Mouse (Mus musculus): Measurements from ENCODE around the gene Cotl1. TPM values are rescaled to one million over a fixed set of nuclear protein-coding genes. Genes with fewer than 3 reads are reported as not detected.

The Cotl1 gene
- polyA plus RNA-seq, 1 experiment: 453 TPM

DNA sequence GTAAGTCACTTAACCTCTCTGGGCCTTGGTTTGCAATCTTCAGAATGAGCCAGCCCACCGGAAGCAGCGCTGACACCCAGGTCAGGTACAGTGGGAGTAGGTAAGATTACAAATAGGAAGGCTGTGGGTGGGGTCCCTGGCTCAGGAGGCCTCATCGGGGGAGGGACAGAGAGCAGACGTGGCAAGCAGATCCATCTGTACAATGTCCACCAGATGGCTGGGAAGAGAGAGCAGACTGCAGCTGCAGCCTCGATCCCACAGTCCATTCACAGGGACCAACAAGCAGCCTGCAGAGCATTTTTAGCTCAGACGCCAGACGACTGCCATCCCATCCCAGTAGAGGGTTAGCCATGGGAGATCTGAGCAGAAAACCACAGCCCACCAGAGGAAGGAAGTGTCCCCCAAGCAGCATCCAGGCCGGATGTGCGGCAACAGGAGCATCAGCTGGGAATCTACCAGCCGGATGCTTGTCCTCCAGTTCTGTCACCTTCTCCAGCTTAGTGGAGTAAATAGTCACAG is 2.7 kb downstream of the Cotl1 start:
- H3K79me2 ChIP-seq (ENCODE audit: control insufficient read depth, insufficient read depth): peaks cover 48% of the 10 kb centered on the region
- H3ac ChIP-seq (ENCODE audit: control insufficient read depth, insufficient read length, low read depth): no peak overlapping the region
- no peak for TF ChIP-seq MAX (IDR thresholded peaks at IDR 0.05)
- no peak for TF ChIP-seq MYOD1 (IDR thresholded peaks at IDR 0.05; ENCODE audit: control insufficient read depth, insufficient read length, low read depth)
- TF ChIP-seq USF1 (IDR thresholded peaks at IDR 0.05; ENCODE audit: low read depth): no peak
- no peak for TF ChIP-seq CTCF (IDR thresholded peaks at IDR 0.05; ENCODE audit: control insufficient read depth, insufficient read depth, insufficient read length)
- TF ChIP-seq MYOG (IDR thresholded peaks at IDR 0.05; ENCODE audit: control insufficient read depth, extremely low read depth, insufficient read length): no peak
- TF ChIP-seq FOSL1 (IDR thresholded peaks at IDR 0.05; ENCODE audit: insufficient read depth, low read length, poor library complexity, severe bottlenecking): no peak
- no peak for TF ChIP-seq CEBPB (IDR thresholded peaks at IDR 0.05; ENCODE audit: low read depth)
- no peaks in the 10 kb centered on the region for H3K27me3 ChIP-seq (ENCODE audit: control insufficient read depth, insufficient read depth, insufficient read length)
- H3K36me3 ChIP-seq (ENCODE audit: control insufficient read depth, insufficient read depth): no peaks in the 10 kb centered on the region
- no peak overlapping the region for H3K4me3 ChIP-seq (ENCODE audit: insufficient read depth, poor library complexity, severe bottlenecking)
- H3K79me3 ChIP-seq (ENCODE audit: low read depth): peaks cover 14% of the 10 kb centered on the region

GRCm38 (mm10) chr8:119836831-119837230 is 3.5 kb downstream of the Cotl1 start:
- no peak for TF ChIP-seq MYOD1 (IDR thresholded peaks at IDR 0.05; ENCODE audit: control insufficient read depth, insufficient read length, low read depth)
- TF ChIP-seq CTCF (IDR thresholded peaks at IDR 0.05; ENCODE audit: control insufficient read depth, insufficient read depth, insufficient read length): no peak
- TF ChIP-seq MAX (IDR thresholded peaks at IDR 0.05): no peak
- no peak for TF ChIP-seq FOSL1 (IDR thresholded peaks at IDR 0.05; ENCODE audit: insufficient read depth, low read length, poor library complexity, severe bottlenecking)
- TF ChIP-seq CEBPB (IDR thresholded peaks at IDR 0.05; ENCODE audit: low read depth): no peak
- TF ChIP-seq MYOG (IDR thresholded peaks at IDR 0.05; ENCODE audit: control insufficient read depth, extremely low read depth, insufficient read length): no peak
- TF ChIP-seq USF1 (IDR thresholded peaks at IDR 0.05; ENCODE audit: low read depth): no peak
- Histone ChIP-seq H3K79me3 (ENCODE audit: low read depth) (peaks cover 16% of the 10 kb centered on the region), H3ac (ENCODE audit: control insufficient read depth, insufficient read length, low read depth) (no peak overlapping the region), H3K4me3 (ENCODE audit: insufficient read depth, poor library complexity, severe bottlenecking) (no peak overlapping the region), H3K27me3 (ENCODE audit: control insufficient read depth, insufficient read depth, insufficient read length) (no peaks in the 10 kb centered on the region), H3K79me2 (ENCODE audit: control insufficient read depth, insufficient read depth) (peaks cover 55% of the 10 kb centered on the region), H3K36me3 (ENCODE audit: control insufficient read depth, insufficient read depth) (no peaks in the 10 kb centered on the region)

DNA sequence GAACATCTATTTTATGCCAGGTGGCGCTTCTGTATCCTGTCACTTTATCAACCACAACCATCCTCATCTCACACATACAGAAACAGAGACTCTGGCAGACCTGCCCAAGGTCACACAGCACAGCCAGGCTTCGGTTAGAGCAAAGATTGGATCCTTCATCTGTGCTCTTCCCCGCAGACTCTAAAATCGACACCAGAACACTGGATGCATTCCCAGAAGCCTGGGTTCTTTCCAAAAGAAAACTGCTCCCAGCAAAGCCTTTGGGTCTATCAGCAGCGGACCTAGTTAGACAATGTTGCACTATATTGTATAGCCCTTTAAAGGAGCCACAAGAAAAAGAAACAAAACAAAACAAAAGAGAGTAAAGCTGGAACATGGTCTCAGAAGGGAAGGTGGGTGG is 5.1 kb downstream of the Cotl1 start:
- TF ChIP-seq MYOD1 (IDR thresholded peaks at IDR 0.05; ENCODE audit: control insufficient read depth, insufficient read length, low read depth): no peak
- no peak for TF ChIP-seq CTCF (IDR thresholded peaks at IDR 0.05; ENCODE audit: control insufficient read depth, insufficient read depth, insufficient read length)
- TF ChIP-seq MYOG (IDR thresholded peaks at IDR 0.05; ENCODE audit: control insufficient read depth, extremely low read depth, insufficient read length): no peak
- TF ChIP-seq MAX (IDR thresholded peaks at IDR 0.05): no peak
- TF ChIP-seq FOSL1 (IDR thresholded peaks at IDR 0.05; ENCODE audit: insufficient read depth, low read length, poor library complexity, severe bottlenecking): no peak
- no peak for TF ChIP-seq USF1 (IDR thresholded peaks at IDR 0.05; ENCODE audit: low read depth)
- TF ChIP-seq CEBPB (IDR thresholded peaks at IDR 0.05; ENCODE audit: low read depth): no peak

DNA sequence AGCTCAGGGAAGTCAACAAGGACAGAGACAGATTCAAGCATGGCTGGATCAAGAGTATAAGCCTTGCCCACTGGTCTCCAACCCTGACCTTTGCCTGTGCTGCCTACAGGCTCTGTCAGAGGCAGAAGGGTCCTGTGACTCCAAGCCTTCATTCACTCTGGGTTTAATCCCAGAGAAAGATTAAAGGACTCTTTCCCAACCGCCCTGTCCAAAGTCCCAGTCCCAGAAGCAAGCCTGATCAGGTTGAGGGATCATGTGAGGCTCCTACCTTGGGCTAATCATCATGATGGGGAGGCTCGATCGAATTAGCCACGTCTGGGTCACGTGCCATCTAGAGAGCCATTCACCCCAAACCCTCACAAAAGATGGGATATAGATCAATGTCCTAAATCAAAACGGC is 5.7 kb downstream of the Cotl1 start:
- Histone ChIP-seq H3K4me3 (ENCODE audit: insufficient read depth, poor library complexity, severe bottlenecking) (no peak overlapping the region), H3K27me3 (ENCODE audit: control insufficient read depth, insufficient read depth, insufficient read length) (no peaks in the 10 kb centered on the region), H3K36me3 (ENCODE audit: control insufficient read depth, insufficient read depth) (no peaks in the 10 kb centered on the region), H3ac (ENCODE audit: control insufficient read depth, insufficient read length, low read depth) (no peak overlapping the region), H3K79me3 (ENCODE audit: low read depth) (peaks cover 20% of the 10 kb centered on the region), H3K79me2 (ENCODE audit: control insufficient read depth, insufficient read depth) (peaks cover 63% of the 10 kb centered on the region)
- TF ChIP-seq MYOD1 (IDR thresholded peaks at IDR 0.05; ENCODE audit: control insufficient read depth, insufficient read length, low read depth) (no peak), MYOG (IDR thresholded peaks at IDR 0.05; ENCODE audit: control insufficient read depth, extremely low read depth, insufficient read length) (no peak), FOSL1 (IDR thresholded peaks at IDR 0.05; ENCODE audit: insufficient read depth, low read length, poor library complexity, severe bottlenecking) (no peak), MAX (IDR thresholded peaks at IDR 0.05) (no peak), CTCF (IDR thresholded peaks at IDR 0.05; ENCODE audit: control insufficient read depth, insufficient read depth, insufficient read length) (no peak), CEBPB (IDR thresholded peaks at IDR 0.05; ENCODE audit: low read depth) (no peak), USF1 (IDR thresholded peaks at IDR 0.05; ENCODE audit: low read depth) (no peak)

More for the DNA sequence above, 5.1 kb downstream of the Cotl1 start:
- H3ac ChIP-seq (ENCODE audit: control insufficient read depth, insufficient read length, low read depth): no peak overlapping the region
- H3K79me3 ChIP-seq (ENCODE audit: low read depth): peaks cover 23% of the 10 kb centered on the region
- no peaks in the 10 kb centered on the region for H3K27me3 ChIP-seq (ENCODE audit: control insufficient read depth, insufficient read depth, insufficient read length)
- H3K4me3 ChIP-seq (ENCODE audit: insufficient read depth, poor library complexity, severe bottlenecking): no peak overlapping the region
- H3K36me3 ChIP-seq (ENCODE audit: control insufficient read depth, insufficient read depth): no peaks in the 10 kb centered on the region
- peaks cover 68% of the 10 kb centered on the region for H3K79me2 ChIP-seq (ENCODE audit: control insufficient read depth, insufficient read depth)

GRCm38 (mm10) chr8:119832931-119833330 is 7.4 kb downstream of the Cotl1 start:
- Histone ChIP-seq H3K27me3 (ENCODE audit: control insufficient read depth, insufficient read depth, insufficient read length) (no peaks in the 10 kb centered on the region), H3ac (ENCODE audit: control insufficient read depth, insufficient read length, low read depth) (no peak overlapping the region), H3K79me2 (ENCODE audit: control insufficient read depth, insufficient read depth) (peaks cover 60% of the 10 kb centered on the region), H3K36me3 (ENCODE audit: control insufficient read depth, insufficient read depth) (no peaks in the 10 kb centered on the region), H3K4me3 (ENCODE audit: insufficient read depth, poor library complexity, severe bottlenecking) (no peak overlapping the region), H3K79me3 (ENCODE audit: low read depth) (peaks cover 20% of the 10 kb centered on the region)
- no peak for TF ChIP-seq MYOG (IDR thresholded peaks at IDR 0.05; ENCODE audit: control insufficient read depth, extremely low read depth, insufficient read length)
- TF ChIP-seq FOSL1 (IDR thresholded peaks at IDR 0.05; ENCODE audit: insufficient read depth, low read length, poor library complexity, severe bottlenecking): no peak
- no peak for TF ChIP-seq MYOD1 (IDR thresholded peaks at IDR 0.05; ENCODE audit: control insufficient read depth, insufficient read length, low read depth)
- no peak for TF ChIP-seq CEBPB (IDR thresholded peaks at IDR 0.05; ENCODE audit: low read depth)
- TF ChIP-seq CTCF (IDR thresholded peaks at IDR 0.05; ENCODE audit: control insufficient read depth, insufficient read depth, insufficient read length): no peak
